Mouse (Mus musculus) left cerebral cortex, adult 9 months (tissue): ENCODE results near the gene Tnc.
"Not testable (repeated sequence)": the region's sequence is repeated elsewhere in the genome, so short reads cannot be mapped to it uniquely, and the experiment has no call there.

Experiments used
- DNase-seq, 2 experiments: peaks; one replicate each; pipeline ENCODE4 v3.0.0; 2022; ENCODE audit warnings: low spot score in 2 of 2

Tnc gene

DNA sequence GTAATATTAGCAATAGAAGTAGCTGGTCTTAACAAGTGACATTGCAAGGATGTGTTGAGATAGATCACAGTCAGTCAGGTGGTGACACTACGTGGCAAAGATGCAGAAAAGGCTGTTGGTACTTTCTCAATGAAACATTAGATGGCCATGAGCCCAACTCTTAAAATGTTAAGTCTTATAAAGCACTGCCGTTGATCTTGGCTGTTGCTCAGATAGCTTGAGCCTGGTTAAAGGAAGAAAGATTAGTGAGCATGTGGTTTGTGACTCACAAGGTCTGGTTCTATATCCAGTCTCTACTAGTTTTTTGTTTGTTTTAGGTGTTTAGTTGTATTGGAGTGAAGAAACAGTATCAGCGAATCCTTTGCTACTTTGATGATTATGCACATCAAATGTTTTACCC, 76.9 kb downstream of the Tnc start:
- no peak for DNase-seq

DNA sequence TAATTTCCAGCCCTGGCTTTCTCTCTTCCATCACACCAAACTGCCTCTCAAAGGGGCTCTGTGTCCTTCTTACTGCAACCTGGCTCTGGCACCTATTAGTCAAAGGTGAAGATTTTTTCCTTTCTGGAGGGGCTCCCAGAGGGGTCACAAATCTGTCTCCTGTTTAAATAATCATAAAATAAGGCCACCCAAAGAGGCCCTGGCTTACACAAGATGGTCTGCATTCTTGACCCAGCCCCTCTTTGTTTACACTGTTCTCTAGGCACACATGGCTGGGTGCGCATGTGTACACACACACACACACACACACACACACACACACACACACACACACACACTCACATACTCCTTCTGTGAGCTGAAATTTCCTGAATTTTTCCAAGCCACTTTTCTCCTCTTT, 83.4 kb downstream of the Tnc start:
- no peak for DNase-seq

DNA sequence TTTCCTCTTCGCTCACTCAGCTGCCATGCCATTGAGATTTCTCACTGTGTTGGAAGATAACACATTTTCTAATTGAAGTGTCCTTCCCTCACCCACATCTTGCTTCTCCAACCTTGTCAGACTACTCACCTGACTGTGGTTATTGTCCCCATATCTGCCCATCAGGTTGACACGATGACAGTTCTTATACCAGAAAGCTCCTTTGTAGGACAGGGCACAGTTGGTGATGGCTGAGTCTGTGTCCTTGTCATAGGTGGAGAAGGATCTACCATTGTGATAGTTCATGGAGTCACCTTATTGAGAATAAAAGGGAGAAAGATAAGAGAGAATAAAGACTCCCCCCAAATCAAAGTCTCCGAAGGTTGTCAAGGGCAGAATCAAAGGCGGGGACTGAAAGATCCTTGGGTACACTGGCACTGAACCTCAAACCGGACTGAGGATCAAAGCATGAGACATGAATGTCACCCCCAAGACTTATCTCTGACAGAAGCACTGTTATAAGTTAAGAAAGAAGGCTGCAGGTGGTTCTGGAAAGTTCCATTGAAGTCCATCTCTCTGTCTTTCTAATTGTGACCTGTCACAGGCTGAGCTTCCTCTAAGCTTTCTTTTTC, 84.9 kb downstream of the Tnc start:
- DNase-seq: no peak

DNA sequence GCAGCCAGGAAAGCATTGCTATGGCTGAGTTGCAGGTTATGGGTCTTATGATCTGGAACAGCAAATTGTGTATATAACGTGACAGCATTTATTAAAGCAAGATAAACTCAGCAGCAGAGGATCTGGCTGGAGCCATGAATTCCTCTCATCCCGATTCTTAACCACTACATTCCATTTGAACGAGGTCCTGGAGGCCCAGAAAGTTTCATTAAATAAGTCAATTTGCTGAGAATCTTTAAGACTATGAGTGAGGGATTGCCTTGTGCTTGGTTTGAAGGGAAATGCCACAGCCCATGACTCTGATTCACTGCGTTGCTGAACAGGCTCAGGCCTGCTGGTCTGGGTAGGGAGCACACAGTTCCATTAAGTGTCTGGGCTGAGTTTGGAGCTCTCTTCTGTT, 88.2 kb downstream of the Tnc start:
- DNase-seq: no peak

DNA sequence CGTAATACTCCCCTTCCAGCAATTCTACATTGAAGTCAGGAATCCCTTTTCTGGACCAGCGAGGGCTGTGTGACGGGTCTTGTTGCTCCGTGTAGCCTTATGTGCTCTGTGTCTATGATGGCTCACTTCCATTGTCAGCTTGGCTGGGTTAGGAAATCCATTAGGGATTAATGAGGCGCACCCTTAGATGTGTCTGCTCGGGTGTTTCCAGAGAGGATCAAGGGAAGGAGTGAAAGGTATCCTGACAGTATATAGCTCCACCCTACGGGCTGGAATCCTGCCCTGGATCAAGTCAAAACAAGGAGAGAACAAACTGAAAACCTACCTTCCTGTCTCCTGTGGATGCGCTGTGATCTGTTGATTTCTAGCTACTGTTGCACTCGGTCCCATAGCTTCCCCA, 96.8 kb downstream of the Tnc start:
- DNase-seq: no peak

DNA sequence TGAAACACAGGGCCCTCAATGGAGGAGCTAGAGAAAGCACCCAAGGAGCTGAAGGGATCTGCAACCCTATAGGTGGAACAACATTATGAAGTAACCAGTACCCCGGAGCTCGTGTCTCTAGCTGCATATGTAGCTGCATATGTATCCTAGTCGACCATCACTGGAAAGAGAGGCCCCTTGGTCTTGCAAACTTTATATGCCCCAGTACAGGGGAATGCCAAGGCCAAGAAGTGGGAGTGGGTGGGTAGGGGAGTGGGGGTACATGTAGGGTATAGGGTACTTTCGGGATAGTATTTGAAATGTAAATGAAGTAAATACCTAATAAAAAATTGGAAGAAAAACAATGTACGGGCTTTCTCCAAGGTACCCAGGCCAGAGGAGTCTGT, 98.1 kb downstream of the Tnc start:
- DNase-seq: not testable (repeated sequence)

DNA sequence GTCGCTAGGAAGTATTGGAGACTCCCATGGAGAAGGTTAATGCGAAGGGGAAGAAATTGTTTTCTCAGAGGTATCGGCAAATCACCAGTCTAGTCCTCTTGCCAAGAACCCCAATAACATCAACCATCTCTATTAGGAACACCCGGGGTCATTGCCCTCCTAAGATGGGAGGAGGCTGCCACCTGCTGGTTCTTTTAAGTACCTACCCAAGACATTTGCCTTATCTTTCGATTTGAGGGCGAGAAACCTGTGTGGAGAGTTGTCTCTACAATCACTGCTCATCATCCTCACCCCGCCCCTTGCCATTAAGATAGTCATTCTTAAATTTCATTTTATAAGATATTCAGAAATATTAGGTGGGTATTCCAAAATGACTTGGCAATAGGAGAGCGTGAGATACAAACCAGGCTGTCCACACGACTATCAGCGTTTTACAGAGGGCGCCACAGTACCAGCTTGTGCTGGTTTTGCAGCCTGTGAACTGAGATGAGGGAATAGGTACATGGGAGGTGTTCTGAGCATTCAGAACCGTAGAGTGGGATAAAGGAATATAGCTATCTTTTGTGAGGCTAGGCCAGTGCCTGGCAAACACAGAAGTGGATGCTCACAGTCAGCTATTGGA, 98.6 kb downstream of the Tnc start:
- DNase-seq: peak; percentile 16 to 73

DNA sequence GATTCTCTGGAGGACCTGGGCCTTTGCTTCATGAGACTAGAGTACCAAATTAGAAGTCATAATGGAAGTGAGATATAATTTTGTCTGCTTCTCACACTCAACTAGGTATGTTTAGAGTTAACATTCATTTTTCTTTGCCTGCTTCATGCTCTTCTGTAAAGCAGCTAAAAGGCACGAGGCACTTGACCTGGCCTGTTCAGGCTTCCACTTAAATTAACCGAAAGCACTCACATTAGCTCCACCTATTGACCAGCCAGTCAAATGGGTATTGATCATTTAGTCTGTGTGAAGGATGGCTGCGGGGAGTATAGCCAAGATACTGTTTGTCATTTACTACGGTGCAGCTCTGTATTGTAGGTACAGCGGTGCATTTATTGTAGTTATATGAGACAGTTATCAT, 103.0 kb downstream of the Tnc start:
- DNase-seq: no peak

DNA sequence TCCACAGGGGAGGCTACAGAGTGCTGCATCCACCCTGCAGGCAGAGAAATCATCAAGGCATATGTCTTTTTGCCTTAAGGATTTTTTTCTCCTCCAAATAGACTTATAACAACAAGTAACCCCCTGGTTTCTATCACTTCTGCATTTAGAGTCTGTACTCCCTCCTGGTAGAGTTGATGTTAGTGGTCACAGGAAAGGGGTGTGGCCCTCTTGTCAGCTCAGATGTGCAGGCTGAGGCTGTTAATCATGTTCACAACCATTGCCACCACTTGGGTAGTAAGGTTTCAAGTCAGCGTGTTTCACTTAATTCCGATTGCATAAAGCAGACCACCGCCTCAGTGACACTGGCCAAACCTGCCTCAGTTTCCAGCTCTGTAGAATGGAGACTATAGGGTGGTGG, 103.9 kb downstream of the Tnc start:
- no peak for DNase-seq

DNA sequence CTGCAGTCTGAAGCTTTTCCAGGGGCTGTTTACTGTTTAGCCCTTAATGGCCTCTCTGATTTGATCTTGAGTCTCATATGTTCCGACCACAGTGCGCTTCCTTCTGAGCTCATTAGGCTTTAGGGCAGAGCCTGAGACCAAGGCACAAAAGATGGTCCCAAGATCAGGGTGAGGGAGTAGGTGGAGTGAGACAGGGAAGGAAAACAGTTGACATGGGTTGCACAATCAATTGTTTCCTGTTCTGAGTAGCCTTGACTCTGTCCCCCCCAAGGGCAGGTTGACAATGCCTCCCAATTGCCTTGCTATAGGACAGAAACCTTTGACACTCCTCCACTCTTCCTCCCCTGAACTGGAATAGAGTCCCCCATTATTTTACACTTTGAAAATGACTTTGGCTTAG, 105.4 kb downstream of the Tnc start:
- no peak for DNase-seq

DNA sequence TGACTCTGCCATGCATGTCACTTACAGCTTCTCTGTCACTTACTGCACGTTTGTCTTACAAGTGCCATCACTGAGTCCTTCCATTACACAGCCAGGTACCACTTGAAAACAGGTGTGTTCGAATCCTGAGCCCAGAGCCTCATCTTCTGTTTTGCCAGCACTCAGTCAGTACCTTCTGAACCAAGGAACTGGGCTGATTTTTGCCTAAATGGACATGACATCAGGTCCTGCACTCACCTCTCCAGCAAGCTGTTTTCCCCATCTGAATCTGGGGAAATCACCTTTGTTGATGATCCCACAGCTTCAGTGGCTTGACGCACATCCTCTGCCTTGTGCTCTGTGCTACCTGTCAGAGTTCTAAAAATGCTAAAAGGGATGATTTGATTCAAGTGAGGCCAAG, 107.4 kb downstream of the Tnc start:
- DNase-seq: no peak

DNA sequence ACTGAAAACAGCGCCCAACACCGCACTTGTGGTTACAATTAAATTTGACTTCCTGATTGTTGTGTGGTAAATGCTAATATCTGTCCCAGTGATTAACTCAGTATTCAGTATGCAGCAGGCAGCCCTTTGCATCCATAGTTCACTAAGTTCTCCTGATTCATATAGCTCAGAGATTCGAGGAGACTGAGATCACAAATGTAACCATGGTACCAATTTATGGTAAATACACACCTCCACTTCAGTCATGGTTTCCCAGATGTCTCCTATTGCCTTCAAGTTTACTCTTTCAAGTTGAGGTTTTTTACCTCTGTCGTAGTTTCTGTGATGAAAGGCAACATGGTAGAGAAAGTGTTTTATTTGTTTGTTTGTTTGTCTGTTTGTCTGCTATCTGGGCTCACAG, 110.9 kb downstream of the Tnc start:
- DNase-seq: no peak

DNA sequence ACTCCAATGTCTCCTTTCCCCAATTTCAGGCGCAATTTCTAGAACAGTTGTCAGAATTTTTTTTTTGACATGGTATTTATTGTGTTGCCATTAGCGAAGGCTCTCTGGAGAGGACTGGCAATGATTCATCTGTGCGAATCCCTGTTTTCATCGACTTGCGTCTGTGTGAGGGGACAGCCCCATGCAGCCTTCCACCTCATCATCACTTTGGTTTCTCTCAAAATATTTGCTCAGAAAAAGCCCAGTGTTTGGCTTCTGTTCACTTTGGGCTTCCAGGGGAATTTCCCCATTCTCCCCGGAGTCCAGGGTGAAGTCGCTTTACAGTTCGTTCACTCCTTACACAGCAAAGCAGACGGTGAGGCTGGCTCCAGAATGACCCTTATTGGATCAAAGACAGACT, 111.5 kb downstream of the Tnc start:
- DNase-seq: no peak

DNA sequence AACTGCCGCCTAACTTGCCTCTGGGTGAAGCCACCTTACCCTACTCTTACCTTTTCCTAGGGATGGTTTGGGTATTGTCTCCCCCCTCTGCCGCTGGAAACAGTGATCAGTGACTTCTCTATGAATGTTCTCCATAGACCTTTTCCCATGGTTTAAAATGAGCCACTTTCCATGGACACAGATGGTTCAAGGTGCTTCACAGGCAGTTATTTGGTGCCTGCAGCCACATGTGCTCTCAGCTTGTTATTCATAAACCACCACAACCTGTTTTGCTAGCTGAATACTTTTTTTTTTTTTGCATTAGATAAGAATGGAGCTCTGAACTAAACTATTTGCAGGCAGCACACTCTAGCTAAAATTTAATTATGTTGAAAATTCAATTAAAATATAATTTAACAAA, 116.0 kb downstream of the Tnc start:
- DNase-seq: no peak

DNA sequence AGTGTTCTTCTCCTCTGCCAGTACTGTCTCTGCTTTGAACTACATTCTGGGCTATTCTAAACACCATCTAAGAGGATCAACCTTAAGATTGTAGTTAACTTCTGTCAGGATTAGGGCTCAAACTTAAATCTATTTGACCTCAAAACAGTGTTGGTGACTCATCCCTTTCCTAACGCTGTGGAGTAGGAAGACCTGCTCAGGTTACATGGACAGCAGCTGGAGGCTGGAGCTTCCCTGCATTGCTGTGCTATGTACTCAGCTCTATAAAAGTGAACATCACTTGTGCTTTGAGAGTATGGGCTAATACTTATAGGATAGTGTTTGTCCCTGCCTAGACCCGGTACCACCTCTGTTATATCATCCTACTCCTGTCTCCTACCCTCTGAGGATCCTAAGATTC, 117.3 kb downstream of the Tnc start:
- no peak for DNase-seq

DNA sequence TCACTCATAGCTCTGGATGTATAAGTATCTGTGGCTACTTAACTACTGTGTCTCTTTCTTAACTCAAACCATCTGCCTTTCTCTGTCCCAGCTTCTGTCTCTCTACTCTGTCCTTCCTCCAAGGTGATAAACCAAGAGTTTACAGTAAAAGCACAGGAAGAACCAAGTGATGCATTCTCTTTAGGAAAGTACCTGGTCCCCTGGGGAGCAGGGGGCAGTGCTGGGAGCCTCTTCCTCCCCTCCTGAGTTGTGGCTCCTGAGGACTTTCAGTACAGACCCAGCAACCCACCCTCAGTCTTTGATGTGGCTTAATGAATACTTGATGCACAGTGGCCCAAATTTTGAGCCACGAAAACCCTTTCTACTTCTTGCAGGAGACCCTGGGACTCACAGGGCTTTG, 118.6 kb downstream of the Tnc start:
- DNase-seq: no peak

DNA sequence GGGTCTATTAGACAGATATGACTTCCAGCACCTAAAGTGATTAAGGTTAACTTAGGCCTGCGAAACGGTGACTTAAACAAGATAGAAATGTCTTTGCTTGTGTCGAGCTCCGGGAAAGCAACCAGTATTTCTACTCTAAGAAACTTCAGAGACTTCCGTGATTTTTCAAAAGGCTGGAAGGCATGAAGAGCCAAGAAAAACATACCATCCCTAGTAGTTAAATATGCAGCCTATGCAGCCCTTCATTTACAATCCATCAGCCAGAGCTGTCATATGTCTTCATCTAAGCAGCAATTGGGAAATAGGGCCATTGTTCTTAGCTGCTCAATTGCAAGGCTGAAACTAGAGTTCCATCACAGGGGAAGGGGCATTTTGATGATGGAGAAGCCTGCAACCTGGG, 129.6 kb downstream of the Tnc start:
- DNase-seq: no peak

DNA sequence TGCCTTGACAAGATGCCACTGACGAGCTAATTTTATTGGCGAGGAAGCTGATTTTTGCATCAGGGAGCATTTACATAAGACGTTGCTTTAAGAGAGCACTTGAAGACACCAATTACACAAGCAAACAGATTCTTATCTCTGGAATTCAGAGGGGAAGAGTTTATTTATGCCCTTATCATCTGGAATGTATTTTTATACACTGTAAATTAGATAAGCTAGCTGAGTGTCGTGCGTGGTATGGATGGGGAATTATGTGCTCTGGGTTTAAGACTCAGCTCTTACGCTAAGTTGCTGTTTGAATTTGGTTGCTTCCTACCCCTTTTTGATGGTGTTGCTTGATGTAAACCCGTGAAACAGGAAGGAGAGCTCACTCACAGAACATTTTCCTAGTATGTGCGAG, 130.1 kb downstream of the Tnc start:
- no peak for DNase-seq

DNA sequence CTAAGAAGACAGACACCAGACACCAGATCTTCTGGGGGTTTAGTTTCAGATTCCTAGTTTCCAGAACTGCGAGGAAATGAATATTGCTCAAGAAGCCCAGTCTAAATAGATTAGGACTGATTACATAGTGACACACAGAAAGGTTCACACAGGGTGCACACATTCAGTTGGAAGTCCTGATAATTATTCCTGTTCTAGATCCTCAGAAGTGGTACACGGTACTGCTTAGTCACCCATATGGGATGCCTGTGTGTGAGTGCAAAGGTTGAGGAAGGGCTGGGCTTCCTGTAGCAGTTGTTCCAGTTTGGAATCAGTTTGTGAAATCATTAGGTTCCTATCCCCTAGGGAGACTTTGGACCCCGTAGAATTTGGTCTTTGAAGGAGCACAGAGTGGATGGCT, 130.5 kb downstream of the Tnc start:
- no peak for DNase-seq
